Mouse (Mus musculus): ENCODE data around the gene Olfr1094.

Gene Olfr1094

DNA sequence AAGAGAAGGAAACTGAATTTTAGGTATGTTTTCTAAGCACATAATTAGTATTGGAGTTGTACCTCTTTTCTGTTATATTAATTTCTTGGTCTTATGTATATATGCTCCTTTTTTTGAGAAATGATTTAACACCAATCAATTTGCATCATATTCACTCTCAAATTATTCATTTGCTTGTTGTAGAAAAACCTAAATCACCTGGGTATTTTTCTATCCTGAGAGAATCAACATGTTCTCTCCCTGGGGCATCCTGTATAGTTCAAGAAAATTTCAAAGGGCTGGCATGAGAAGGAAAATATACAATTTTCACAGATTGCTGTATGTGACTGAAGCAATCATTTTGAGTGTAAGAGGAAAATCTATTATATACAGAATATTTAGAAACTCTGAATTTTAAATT is at the start of gene Olfr1094:
Gene Olfr1094, plus strand, starts transcription at position 301 of the 400 bp plus-strand sequence.
- no peak for DNase-seq

DNA sequence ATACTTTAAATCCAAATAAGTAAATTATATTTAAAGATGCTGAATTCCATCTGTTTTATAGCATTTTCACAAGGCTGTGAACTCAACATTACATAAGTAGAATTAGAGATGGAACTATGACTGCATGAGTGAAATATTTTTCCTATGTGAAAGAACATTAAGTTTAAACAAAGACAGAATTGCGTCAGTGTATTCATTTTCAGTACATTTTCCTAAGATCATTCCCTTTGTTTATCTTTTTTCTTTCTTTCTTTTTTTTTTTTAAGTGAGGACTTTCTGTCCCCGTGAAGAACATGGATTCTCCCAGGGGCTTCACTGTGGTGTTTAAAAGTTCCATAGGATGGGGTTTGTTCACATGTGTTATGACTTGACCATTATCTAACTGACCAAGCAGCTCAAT is 42.3 kb upstream of the Olfr1094 start, which contains the start of gene Olfr1093:
Gene Olfr1093, plus strand, starts transcription at position 301 of the 400 bp plus-strand sequence.
- no peak for DNase-seq

DNA sequence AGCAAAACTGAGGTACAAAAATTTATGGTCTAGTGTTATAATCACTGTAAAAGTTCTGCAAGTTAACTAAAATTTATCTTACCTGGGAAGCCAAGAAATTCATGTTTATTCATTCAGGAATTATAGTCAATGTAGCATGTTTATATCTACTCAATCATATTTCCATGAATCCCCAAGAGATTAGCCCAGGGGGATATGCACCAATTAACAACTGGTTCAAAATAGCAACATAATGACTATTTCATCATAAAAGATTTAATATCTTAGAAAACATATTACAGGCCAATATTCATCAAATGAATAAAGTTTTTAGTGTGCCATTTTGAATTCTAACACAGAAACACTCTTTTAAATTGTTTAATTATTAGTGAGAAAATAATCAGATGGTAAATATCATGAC is 14.5 kb upstream of the Olfr1094 start, which contains the start of gene Olfr141:
Gene Olfr141, minus strand, starts transcription at position 101 of the 400 bp plus-strand sequence.
- DNase-seq = no peak

DNA sequence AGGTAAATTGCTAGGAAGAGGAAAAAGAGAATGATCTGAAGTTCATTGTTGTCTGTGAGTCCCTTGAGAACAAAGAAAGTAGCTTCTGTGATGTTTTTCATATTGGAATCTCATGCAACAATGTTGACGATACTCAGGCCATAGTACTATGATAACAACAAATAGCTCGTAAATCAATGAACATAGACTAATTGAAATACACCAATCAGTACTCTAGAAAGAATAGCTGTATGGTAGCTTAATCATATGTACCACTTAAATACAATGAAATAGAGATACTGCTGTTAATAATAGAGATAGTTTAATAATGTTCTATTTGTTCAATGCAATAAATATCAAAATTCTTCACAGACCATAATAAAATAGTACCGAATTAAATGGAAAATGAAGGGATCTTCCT is 27.1 kb downstream of the Olfr1094 start, which contains the start of gene Olfr1095:
Gene Olfr1095, minus strand, starts transcription at position 101 of the 400 bp plus-strand sequence.
- DNase-seq = no peak

DNA sequence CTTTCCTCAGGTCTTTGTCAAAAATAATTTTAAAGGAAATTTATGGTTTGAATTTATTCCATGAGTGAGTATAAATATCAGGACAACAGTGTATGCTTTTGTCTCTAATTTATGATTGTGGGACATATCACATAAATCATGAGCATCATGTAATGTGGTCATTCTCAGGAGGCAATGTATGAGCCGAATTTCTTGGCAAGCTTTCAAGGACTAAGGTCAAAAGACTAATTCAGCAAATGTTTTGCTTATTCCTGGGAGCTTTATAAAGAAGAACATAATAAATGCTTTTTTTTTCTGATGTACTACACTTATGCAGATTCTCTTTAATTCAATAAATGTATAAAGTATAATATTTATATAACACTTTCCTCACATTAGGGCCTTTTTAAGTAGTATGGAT is 50.2 kb downstream of the Olfr1094 start, which contains the start of gene Gm13723:
Gene Gm13723, minus strand, starts transcription at position 101 of the 400 bp plus-strand sequence.
- DNase-seq = no peak
